Mouse (Mus musculus) embryonic facial prominence, embryonic 10.5 days (tissue): Measurements from ENCODE around the gene Slc12a8. TPM values are rescaled to one million over a fixed set of nuclear protein-coding genes. Genes with fewer than 3 reads are reported as not detected.

Experiments
- DNase-seq: peaks from one replicate; pipeline ENCODE4 v3.0.0-alpha.2; 2017; ENCODE audit warnings: low spot score
- H3K27ac ChIP-seq: fragments of 300-500 bp; sonication (generic); replicated peaks from 2 replicates; pipeline ENCODE4 v1.5.1; 2016; ENCODE audit warnings: mild to moderate bottlenecking
- H3K27me3 ChIP-seq: fragments of 300-500 bp; sonication (generic); replicated peaks from 2 replicates; pipeline ENCODE4 v1.6.1; 2016; ENCODE audit warnings: low read depth, mild to moderate bottlenecking; ENCODE audit not compliant: poor library complexity, severe bottlenecking
- H3K36me3 ChIP-seq: fragments of 300-500 bp; sonication (generic); replicated peaks from 2 replicates; pipeline ENCODE4 v1.6.1; 2016; ENCODE audit warnings: mild to moderate bottlenecking, moderate library complexity
- H3K4me1 ChIP-seq: fragments of 300-500 bp; sonication (generic); 2 replicates; pipeline ENCODE4 v1.6.1; 2016
- H3K4me3 ChIP-seq: fragments of 300-500 bp; sonication (generic); 2 replicates; pipeline ENCODE4 v1.5.1; 2016; ENCODE audit warnings: mild to moderate bottlenecking, moderate library complexity
- H3K9me3 ChIP-seq: fragments of 300-500 bp; sonication (generic); 2 replicates; pipeline ENCODE4 v1.6.1; 2016; ENCODE audit warnings: mild to moderate bottlenecking
- WGBS: fragments of 180-500 bp; shearing (Covaris S2); methylation state at CpG from one replicate; pipeline ENCODE4 v1.1.7; 2016; 5-methylcytosine and 5-hydroxymethylcytosine counted together
- polyA plus RNA-seq: library from polyadenylated mRNA; unstranded; fragments of >200 nt; fragmentation: Nextera tagmentation; extraction: Ambion mirVana; gene quantifications from 2 replicates; pipeline ENCODE4 v1.2.1, GENCODE M21; 2016

Gene Slc12a8
- polyA plus RNA-seq, 1 experiment from 2014 or later = 0.50 TPM

DNA sequence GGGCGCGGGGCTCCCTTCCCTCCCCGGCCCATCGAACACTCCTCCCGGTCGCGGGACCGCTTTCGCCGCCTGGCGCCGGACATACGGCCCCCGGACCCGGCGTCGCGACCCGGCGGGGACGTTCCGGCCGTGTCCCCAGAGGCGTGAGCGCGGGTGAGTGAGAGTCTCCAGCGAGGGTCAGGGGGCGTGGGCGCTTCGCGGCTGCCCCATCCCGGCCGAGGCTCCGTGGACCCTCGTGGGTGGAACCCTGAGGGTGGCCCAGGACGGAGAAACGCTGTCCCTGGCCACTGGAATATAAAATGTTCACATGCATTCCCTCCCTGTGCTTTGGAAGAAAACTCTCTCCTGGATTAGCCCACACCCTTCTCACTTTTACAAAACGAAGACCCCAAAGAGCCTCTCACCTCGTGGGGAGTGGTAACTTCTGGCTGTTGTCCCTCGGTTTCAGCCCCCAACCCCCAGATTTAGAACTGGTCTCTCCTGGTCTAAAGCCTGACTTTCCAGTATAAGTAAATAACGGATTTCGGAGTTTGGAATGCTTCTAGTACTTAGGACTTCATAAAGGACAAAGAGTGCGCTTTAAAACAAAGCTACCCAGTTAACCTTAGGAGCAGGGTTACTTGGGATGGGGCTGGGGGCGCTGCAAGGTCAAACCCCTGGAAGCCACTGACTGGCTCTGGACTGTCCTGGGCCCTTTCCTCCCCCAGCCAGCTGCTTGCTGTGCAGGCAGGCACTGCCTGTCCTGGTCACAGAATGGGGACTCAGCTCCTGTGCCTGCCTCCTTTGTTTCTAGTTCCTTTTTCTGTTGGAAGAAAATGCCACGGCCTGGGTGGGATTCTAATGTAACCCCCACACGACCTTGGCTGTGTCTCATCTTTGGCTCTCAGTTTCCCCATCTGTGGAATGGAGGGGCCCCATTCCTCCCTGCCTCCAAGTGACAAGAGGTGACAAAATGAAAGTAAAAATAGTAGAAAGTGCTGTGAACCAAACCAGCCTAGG, 167.9 kb downstream of the Slc12a8 start:
- H3K4me1 ChIP-seq = peaks cover 59% of the 10 kb centered on the region
- WGBS = under 1% methylated on average over 46 of the region's 46 CpGs
- H3K27me3 ChIP-seq = no peaks in the 10 kb centered on the region
- peak; percentile 59 for DNase-seq
- H3K9me3 ChIP-seq = no peaks in the 10 kb centered on the region
- peak overlapping the region; percentile 80 for H3K4me3 ChIP-seq
- H3K36me3 ChIP-seq = peaks cover 2% of the 10 kb centered on the region
- peak overlapping the region; percentile 92 for H3K27ac ChIP-seq

DNA sequence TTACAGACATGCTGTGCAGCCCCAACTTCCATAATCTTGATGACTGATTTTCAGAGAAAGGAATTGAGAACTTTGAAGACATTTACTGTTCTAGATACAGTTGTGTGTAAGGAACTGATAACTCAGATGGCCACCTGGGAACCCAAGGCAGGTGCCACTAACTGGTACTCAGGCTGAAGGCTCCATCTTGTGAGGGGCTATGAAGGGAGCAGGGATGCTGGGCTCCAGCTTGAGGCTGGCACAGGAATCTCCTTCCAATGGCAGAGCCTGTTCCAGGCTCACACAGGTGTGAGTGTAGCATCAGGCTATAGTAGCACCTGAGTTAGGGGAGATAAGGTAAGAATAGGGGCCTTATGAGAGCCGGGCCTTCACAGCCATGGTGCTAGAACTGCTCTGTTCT, 168.9 kb downstream of the Slc12a8 start:
- Histone ChIP-seq H3K9me3 (no peaks in the 10 kb centered on the region), H3K4me1 (peaks cover 61% of the 10 kb centered on the region), H3K36me3 (peaks cover 3% of the 10 kb centered on the region), H3K27ac (peak overlapping the region; percentile 92), H3K4me3 (peak overlapping the region; percentile 80), H3K27me3 (no peaks in the 10 kb centered on the region)
- WGBS = 82% methylated on average over 1 of the region's 1 CpGs
- DNase-seq = no peak

DNA sequence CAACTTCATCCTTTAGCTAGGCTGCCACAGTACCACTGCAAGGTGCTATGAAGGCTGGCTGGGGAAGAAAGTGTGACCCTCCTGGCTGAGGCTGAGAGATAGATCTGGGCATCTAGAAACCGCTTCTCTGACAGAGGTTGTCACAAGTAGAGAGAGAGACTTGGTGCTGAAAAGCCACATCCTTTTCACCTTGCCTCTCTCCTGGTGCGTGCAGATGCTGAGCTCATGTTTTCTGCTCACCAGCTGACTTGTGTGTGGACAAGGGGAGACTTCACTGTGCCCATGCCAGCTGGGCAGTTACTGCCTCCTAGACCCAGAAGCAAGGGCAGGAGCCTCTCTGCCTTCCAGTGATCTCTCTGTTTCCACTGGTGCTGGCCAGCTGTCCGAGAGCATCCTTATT, 170.6 kb downstream of the Slc12a8 start:
- H3K36me3 ChIP-seq = peaks cover 3% of the 10 kb centered on the region
- no peak overlapping the region for H3K4me3 ChIP-seq
- no peak for DNase-seq
- H3K4me1 ChIP-seq = peaks cover 64% of the 10 kb centered on the region
- H3K27me3 ChIP-seq = no peaks in the 10 kb centered on the region
- no peak overlapping the region for H3K27ac ChIP-seq
- no peaks in the 10 kb centered on the region for H3K9me3 ChIP-seq
- WGBS = 81% methylated on average over 3 of the region's 3 CpGs

DNA sequence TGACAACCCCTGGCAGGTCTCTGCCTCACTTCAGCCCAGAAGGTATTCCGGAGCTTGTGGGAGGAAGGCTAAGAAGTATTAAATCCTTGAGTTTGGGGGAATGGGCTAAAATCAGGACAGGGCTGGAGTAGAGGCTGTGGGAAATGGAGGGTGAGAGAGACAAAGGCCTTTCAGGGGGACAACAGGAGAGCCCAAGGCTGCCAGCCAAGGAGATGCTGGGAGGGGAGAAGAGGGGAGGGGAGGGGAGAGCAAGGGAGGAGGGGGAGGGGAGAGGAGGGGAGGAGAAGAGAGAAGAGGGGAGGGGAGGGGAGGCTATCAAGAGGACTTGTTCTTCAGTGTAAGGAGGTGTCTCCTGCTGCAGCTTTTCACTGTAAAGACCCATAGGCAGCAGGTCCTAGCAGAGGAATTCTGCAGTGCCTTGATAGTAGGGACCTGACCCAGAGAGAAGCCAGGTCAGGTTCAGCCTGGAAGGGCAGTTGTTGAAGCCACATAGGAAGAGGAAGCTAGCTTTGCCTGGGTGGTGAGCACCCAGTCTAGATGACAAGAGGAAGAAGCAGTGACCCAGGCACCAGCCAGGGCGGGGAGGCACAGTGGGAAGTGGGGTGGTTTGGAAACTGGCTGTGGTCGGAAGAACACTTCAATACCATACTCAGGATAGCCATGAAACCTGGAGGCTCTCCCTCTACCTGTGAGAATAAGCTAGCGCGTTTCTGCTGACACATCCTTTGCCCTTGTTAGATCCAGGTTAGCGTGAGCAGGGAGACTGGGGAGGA, 174.0 kb downstream of the Slc12a8 start:
- Histone ChIP-seq H3K27ac (peak overlapping the region; percentile 59), H3K9me3 (no peaks in the 10 kb centered on the region), H3K36me3 (peaks cover 20% of the 10 kb centered on the region), H3K4me3 (no peak overlapping the region), H3K27me3 (no peaks in the 10 kb centered on the region), H3K4me1 (peaks cover 42% of the 10 kb centered on the region)
- peak; percentile 7 for DNase-seq
- WGBS = 85% methylated on average over 6 of the region's 6 CpGs

DNA sequence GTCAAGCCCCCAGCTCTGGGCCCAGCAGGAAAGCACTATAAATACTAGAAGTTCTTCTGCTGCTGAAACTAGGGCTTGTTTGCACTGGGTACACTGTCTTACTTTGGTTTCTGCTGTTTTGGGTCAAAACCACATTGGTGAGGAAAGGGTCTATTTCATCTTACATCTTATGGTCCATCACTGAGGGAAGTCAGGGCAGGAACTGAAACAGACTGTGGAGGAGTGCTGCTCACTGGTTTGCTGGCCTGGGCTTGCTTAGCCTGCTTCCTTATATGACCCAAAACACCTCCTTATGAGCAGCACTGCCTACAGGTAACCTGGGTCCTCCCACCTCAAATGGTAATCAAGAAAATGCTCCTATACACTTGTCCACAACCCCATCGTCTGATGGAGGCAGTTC, 176.4 kb downstream of the Slc12a8 start:
- no peak for DNase-seq
- 90% methylated on average over 1 of the region's 1 CpGs for WGBS
- Histone ChIP-seq H3K4me3 (no peak overlapping the region), H3K4me1 (peaks cover 42% of the 10 kb centered on the region), H3K9me3 (no peaks in the 10 kb centered on the region), H3K36me3 (peaks cover 20% of the 10 kb centered on the region), H3K27ac (no peak overlapping the region), H3K27me3 (no peaks in the 10 kb centered on the region)

DNA sequence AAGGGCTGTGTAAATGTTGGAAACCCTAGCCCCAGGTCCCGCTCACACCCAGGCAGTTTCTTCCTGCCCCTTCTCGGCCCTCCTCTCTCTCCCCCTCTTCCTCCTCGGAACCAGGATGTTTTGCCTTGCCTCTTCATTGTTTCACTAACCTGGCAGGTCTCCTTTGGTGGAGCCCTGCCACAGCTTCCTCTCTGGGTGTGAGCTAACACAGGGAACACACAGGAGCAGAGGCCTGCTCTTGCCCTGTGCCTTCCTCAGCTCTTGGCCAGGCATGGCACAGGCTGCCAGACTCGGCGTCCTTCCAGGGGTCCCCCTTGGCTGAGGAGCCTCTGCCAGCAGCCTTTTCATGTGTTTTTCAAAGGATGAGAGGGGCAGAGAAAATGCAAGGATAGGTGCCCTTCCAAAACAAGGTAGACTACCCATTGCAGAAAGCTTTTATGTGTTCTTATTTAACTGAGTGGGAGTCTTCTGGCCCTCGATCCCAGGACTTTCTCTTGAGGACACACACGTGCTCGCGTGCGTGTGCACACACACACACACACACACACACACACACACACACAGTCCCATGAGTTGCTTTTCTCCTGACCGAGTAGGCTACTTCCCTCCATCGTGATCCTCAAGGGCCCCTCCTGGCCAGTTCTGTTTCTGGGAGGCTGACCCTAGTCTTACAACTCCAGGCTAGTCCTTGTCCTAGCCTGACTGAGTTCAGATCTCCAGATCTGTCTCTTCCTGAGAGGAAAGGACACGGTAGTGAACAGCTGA, 179.9 kb downstream of the Slc12a8 start:
- Histone ChIP-seq H3K4me1 (peaks cover 50% of the 10 kb centered on the region), H3K27ac (peak overlapping the region; percentile 69), H3K36me3 (peaks cover 17% of the 10 kb centered on the region), H3K27me3 (no peaks in the 10 kb centered on the region), H3K4me3 (no peak overlapping the region), H3K9me3 (no peaks in the 10 kb centered on the region)
- WGBS = 74% methylated on average over 13 of the region's 13 CpGs
- no peak for DNase-seq

DNA sequence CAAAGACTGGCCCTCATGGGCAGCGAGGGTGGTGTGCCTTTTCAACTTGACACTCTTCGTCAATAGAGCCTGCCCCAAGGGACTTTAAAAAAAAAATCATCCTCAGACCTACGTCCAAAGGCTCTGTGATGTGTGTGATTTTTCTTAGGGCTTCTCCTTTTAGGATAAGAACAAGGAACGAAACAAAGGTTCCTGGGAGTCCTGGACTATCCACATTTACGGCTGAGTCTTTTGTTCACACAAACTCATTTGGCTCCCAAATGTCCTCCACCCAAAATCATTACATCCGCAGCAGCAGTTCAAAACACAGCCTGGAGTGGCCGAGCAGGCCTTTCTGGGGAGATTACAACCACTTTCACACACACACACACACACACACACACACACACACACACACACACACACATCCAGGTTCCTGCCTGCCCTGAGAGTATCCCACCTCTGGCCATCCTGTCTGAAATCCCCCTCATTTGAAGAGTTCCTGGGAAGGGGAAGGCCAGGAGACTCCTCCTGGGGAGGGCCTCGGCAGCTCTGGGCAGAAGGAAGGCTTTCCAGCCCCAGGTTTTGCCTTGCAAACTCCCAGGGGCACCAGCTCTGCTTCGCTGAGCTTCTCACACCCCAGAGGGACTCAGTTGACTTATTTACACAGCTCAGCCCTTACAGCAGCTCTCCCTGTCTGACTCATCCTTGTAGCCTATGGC, 180.6 kb downstream of the Slc12a8 start:
- DNase-seq = no peak
- Histone ChIP-seq H3K4me1 (peaks cover 50% of the 10 kb centered on the region), H3K4me3 (no peak overlapping the region), H3K27me3 (no peaks in the 10 kb centered on the region), H3K36me3 (peaks cover 17% of the 10 kb centered on the region), H3K27ac (peak overlapping the region; percentile 69), H3K9me3 (no peaks in the 10 kb centered on the region)
- 58% methylated on average over 9 of the region's 9 CpGs for WGBS

DNA sequence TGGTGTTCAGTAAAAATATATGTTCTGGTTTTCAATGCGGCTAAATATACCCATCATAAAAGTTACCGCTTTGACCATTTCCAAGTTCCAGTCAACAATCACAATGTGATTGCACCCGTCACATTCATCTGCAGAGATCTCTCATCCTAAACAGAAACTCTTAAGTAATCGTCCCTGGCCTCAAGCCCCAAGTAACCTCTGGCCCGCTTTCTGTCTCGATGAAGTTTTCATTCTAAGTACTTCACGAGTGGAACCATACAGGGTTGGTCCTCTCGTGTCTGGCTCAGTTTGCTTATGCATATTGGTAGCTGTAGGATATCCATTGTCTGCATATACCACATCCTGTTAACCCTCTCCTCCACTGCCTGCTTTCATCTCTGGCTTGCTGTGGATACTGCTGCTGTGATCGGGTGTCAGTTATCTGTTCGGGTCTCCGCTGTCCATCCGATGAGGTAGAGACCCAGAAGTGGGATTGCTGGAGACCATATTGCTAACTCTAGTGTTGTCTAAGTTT, 181.2 kb downstream of the Slc12a8 start:
- Histone ChIP-seq H3K4me3 (no peak overlapping the region), H3K9me3 (no peaks in the 10 kb centered on the region), H3K36me3 (peaks cover 12% of the 10 kb centered on the region), H3K27ac (peak overlapping the region; percentile 52), H3K27me3 (no peaks in the 10 kb centered on the region), H3K4me1 (peaks cover 53% of the 10 kb centered on the region)
- no peak for DNase-seq
- 75% methylated on average over 12 of the region's 12 CpGs for WGBS

DNA sequence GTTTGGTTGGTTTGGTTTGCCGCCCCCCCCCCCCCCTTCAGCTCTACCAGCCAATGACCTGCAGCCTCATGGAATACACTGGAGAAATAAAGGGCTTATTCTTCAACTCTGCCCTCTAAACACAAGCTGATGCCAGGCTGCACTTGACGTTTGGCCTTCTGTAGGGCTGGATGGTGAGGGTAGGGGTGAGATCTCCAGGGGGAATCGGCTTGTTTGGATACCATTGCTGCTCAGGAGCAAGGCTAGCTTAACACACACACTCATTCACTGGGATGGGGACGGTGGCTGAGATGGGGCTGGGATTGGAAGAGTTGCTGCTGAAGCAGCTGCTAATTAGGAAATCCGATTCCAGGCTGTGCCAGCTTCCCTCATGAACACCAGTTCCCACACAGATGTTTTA, 183.5 kb downstream of the Slc12a8 start:
- Histone ChIP-seq H3K27me3 (no peaks in the 10 kb centered on the region), H3K4me1 (peaks cover 68% of the 10 kb centered on the region), H3K4me3 (no peak overlapping the region), H3K9me3 (no peaks in the 10 kb centered on the region), H3K36me3 (0 out of 2 replicates have a peak, but pooled peaks cover 3% of the 10 kb centered on the region), H3K27ac (no peak overlapping the region; the same call in 1 of the 2 replicates)
- 55% methylated on average over 5 of the region's 5 CpGs for WGBS
- no peak for DNase-seq

DNA sequence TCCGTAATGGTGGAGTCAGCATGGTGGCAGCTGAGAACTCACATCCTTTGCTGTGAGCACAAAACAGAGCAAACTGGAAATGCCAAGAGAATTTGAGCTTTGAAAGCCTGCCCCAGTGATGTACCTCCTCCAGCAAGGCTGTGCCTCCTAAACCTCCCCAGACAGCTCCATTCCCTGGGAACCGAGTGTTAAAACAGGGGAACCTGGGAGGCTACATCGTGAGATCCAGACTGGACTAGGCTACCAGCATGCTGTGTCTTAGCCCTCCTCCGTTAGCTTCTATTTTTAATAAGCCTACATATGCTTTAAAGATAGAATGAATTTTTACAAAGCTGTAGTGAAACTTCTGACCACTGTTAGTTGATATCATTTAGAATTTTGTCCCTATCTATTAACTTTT, 184.7 kb downstream of the Slc12a8 start:
- 94% methylated on average over 4 of the region's 4 CpGs for WGBS
- Histone ChIP-seq H3K27ac (no peak overlapping the region), H3K4me3 (no peak overlapping the region), H3K27me3 (no peaks in the 10 kb centered on the region), H3K4me1 (peaks cover 60% of the 10 kb centered on the region), H3K36me3 (peaks cover 13% of the 10 kb centered on the region), H3K9me3 (no peaks in the 10 kb centered on the region)
- DNase-seq = no peak

DNA sequence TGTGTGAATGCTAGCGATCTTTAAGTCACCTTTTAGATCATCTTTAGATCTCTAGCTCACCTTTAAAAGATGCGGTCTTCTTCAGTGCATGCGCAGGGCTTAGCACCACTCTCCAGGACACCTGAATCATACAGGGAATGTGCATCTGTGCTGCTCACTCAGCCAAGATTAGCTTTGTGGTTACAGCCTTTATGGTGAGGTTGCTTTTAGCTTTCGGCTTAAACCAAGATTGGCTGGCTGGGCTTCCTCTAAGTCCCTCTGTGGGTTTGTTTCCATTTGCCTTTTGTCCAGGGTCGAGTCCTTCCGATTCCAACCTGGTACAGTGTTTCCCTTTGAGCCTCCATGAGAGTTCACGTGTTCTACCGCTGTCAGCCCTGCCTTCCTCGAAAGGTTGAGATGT, 187.2 kb downstream of the Slc12a8 start:
- Histone ChIP-seq H3K4me3 (no peak overlapping the region), H3K27me3 (no peaks in the 10 kb centered on the region), H3K4me1 (peaks cover 38% of the 10 kb centered on the region), H3K36me3 (peaks cover 28% of the 10 kb centered on the region), H3K27ac (no peak overlapping the region), H3K9me3 (no peaks in the 10 kb centered on the region)
- 87% methylated on average over 9 of the region's 9 CpGs for WGBS
- DNase-seq = no peak
